Mouse (Mus musculus) G1E-ER4 (cell line): ENCODE measurements around the gene Grin3a. TPM values are rescaled to one million over a fixed set of nuclear protein-coding genes. Genes with fewer than 3 reads are reported as not detected.

Experiments used
- GATA1 ChIP-seq: IDR thresholded peaks from one replicate; pipeline ENCODE4 v1.8.0; 2012; ENCODE audit warnings: low read length, inconsistent platforms
- polyA plus RNA-seq: library from polyadenylated mRNA; stranded (reverse); fragments of >175 nt; gene quantifications from 2 replicates; pipeline ENCODE4 v1.2.3, GENCODE M21; 2012

Gene Grin3a
- polyA plus RNA-seq, 1 experiment, result not detected

DNA sequence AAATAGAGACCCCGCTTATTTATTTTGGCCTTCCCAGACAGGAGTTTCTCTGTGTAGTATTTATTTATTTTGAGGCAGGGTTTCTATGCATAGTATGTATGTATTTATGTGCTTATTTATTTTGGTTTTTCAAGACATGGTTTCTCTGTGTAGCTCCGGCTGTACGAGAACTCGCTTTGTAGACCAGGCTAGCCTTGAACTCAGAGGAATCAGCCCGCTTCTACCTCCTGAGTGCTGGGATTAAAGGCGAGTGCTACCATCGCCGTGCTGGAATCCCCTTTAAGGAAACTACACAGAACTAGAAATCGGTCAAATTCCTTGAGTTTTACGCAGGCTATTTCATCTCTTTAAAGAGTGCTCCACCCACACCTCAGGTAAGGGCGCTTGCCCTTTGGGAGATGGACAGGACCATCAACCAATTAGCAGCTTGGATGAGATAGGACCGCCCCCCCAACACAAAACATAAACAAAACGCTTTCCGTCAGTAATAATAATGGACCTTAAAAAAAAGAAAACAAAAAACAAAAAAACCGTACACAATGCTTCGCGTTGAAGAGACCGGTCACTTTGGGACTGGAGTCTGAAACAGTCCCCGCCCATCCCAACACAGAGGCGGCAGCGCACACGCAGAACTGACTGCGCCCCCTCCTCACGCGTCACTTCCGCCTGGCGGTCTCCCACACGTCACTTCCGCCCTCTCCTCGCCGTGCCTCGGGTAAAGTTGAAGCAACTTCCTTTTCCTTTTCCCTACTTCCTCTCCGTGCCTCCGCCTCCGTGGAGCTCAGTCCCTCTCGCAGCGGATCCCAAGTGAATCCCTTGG lies 214.0 kb downstream of the Grin3a start, which contains the start of gene Rnf20:
Gene Rnf20, plus strand, starts transcription at position 688 of the 820 bp plus-strand sequence.
- no peak for TF ChIP-seq GATA1

DNA sequence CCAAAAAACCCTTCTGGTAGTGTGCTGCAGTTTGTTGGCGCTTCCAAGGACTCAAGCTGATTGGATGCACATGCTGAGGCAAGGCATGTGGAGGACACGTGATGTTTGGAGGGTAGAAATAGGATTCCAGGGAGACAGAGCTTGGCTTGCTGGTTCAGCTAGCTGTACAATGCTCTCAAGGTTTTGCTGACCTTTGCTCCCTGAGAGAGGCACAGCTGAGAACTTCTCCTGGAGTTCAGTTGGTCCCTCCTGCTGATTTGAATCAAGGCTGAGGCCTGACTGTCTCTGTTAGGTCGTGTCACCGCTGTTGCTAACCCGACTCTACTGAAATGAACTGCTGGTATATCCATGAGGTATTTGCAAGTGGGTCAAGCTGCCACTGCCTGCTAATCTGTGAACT lies 216.6 kb downstream of the Grin3a start:
- no peak for TF ChIP-seq GATA1

DNA sequence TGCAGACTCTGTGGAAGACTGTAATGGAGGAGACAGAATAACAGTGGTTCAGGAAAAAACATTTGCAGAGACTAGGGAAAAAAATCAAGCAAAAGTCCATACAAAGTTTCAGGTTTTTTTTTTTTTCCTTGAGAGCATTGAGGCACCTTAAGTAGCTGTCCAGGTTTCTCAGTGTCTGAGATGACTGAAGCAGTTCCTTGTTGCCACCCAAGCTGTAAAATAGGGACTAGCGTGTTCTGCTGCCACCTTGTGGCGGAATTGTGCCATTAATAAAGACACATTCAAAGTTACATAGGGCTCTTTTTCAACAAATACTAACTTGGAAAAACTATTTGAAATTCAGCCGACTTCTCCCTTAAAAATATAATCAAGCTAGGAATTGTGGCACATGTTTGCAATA lies 218.6 kb downstream of the Grin3a start:
- TF ChIP-seq GATA1, result no peak

DNA sequence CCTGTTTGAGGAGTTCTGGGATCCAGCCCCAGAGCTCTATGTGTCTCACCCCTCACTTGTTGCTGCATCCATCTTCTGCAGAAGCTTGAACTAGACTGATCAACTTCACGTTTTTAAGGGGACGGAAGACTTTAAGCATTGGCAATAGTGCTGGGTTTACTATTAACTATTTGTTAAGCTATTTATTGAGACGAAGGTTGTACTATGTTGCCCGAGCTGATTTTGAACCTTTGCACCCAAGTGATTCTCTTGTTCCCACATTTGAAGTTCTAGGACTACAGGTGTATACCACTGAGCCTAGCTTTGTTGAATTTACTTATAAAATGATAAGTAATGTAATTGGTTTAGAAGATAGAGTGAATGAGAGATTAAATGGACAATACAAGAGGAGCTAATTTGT lies 221.6 kb downstream of the Grin3a start:
- no peak for TF ChIP-seq GATA1

DNA sequence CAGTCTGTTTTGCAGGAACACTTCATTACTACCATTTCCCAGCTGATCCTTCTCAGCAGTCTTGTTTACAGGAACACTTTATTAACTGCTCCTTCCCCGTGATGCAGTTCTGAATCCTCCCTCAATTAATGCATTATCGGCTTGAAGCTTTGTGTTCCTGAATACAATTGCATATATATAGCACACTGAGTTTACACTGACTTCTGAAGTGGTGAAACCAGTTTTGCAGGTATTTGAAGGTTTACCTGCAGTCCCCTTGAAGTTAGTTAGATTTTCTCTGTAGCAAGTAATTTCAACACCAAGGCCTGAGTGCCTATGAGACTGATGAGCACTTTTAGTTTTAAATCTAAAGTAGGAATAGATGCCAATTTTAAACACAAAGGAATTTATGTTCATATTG lies 223.3 kb downstream of the Grin3a start:
- no peak for TF ChIP-seq GATA1

DNA sequence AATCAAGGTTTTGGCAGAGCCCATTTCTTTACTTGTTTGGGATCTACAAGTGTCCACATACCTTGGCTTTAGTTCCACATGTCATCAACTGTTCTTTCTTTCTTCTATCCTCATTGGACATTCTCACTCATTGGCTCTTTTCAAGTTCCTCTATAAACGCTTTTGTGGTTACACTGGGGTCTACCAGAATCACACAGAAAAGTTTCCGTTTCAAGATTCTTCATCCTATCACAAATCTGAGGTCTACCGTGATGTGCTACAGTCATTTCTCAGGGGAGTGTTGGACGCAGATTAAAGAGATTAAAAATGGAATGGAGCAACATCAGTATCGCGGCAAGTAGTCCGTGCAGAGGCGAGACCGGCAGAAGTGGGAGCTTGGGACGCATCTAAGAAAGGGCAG lies 228.6 kb downstream of the Grin3a start:
- no peak for TF ChIP-seq GATA1

Other genes with a start within 250 kb of the Grin3a start
- gene Tmem246, start 247.9 kb downstream of the Grin3a start, polyA plus RNA-seq, result 43.4 and 43.6 TPM in 2 replicates
- 39.6 and 41.3 TPM in 2 replicates for gene Rnf20, start 213.7 kb downstream of the Grin3a start, polyA plus RNA-seq
- gene Ppp3r2, start 163.7 kb downstream of the Grin3a start, polyA plus RNA-seq, result not detected in 2 replicates